Comparison of ENCODE assay signal across 10 mouse cellular contexts in genomic region chr3:63772617-63773305, GRCm38 (mm10).
A peak's percentile ranks its signal among the peaks of the same experiment; 100 is the strongest.
DNase-seq lines count a peak whose midpoint lies in the region; ATAC-seq and TF ChIP-seq lines count a peak whose summit lies in the region.
"Had no signal": no experiment of that assay in that cellular context is flagged by ENCODE, and none has a peak within 500 bp of the region (broad histone marks: within the 10 kb centered on the region; RNA-seq: fewer than 3 reads in every experiment).

No protein-coding gene starts in this region.

- DNase-seq in cerebellum, postnatal 10 days, result peak; percentile 32 to 56
- peak; percentile 25 for DNase-seq in limb, embryonic 14.5 days (ENCODE audit: low spot score)
- DNase-seq in limb, embryonic 10.5 days (ENCODE audit: low spot score), result no peak
- peak; percentile 64 for DNase-seq in gastrocnemius, adult 2 months
- DNase-seq in kidney, postnatal 0 days (ENCODE audit: low spot score), result peak; percentile 74
- DNase-seq in layer of hippocampus, adult 9-10 months (ENCODE audit: low spot score), result no peak
- DNase-seq in T-cell, adult 2 months (ENCODE audit: low spot score), result no peak

- 63% methylated on average over 7 of the region's 7 CpGs for WGBS in limb, embryonic 14.5 days
- 83% methylated on average over 7 of the region's 7 CpGs for WGBS in limb, embryonic 10.5 days
- WGBS in kidney, postnatal 0 days, result 51% methylated on average over 7 of the region's 7 CpGs

- no peaks in the 10 kb centered on the region for H3K36me3 ChIP-seq in limb, embryonic 14.5 days (ENCODE audit: control insufficient read depth, insufficient read depth, low read length)
- no peaks in the 10 kb centered on the region for H3K36me3 ChIP-seq in limb, embryonic 10.5 days
- no peaks in the 10 kb centered on the region for H3K36me3 ChIP-seq in kidney, postnatal 0 days (ENCODE audit: insufficient read depth, low read length)
- H3K36me3 ChIP-seq: heart, embryonic 15.5 days had no signal

- no peak for TF ChIP-seq POLR2A in limb, embryonic 14.5 days (IDR thresholded peaks at IDR 0.05; ENCODE audit: borderline replicate concordance, extremely low read depth, insufficient read depth, insufficient read length)

- H3K4me1 ChIP-seq in limb, embryonic 14.5 days (ENCODE audit: control insufficient read depth, insufficient read depth, low read length), result no peaks in the 10 kb centered on the region
- H3K4me1 ChIP-seq in limb, embryonic 10.5 days, result no peaks in the 10 kb centered on the region
- H3K4me1 ChIP-seq in kidney, postnatal 0 days (replicated peaks; ENCODE audit: insufficient read depth, low read length), result no peaks in the 10 kb centered on the region
- H3K4me1 ChIP-seq: heart, embryonic 15.5 days; midbrain, embryonic 12.5 days had no signal

- H3K9ac ChIP-seq in limb, embryonic 14.5 days (ENCODE audit: low read depth, low read length, severe bottlenecking), result no peak overlapping the region
- H3K9ac ChIP-seq in kidney, postnatal 0 days (ENCODE audit: low read depth, low read length), result no peak overlapping the region
- H3K9ac ChIP-seq: heart, embryonic 15.5 days; midbrain, embryonic 12.5 days had no signal

- no peak overlapping the region for H3K27ac ChIP-seq in limb, embryonic 14.5 days (replicated peaks; ENCODE audit: low read depth, low read length)
- H3K27ac ChIP-seq in limb, embryonic 10.5 days, result no peak overlapping the region
- H3K27ac ChIP-seq in gastrocnemius, adult 2 months, result no peak overlapping the region
- no peak overlapping the region for H3K27ac ChIP-seq in kidney, postnatal 0 days
- H3K27ac ChIP-seq: heart, embryonic 15.5 days; midbrain, embryonic 12.5 days had no signal

- no peak for ATAC-seq in cerebellum, adult (ENCODE audit: insufficient number of reproducible peaks, low FRiP score, low TSS enrichment)
- no peak for ATAC-seq in limb, embryonic 14.5 days (ENCODE audit: low FRiP score, low read depth)
- ATAC-seq in kidney, postnatal 0 days (replicated peaks; ENCODE audit: low FRiP score, low read depth), result no peak; the same call in 1 of the 2 replicates

- H3K9me3 ChIP-seq in limb, embryonic 14.5 days (ENCODE audit: control insufficient read depth, low read length), result no peaks in the 10 kb centered on the region
- no peaks in the 10 kb centered on the region for H3K9me3 ChIP-seq in limb, embryonic 10.5 days (replicated peaks)
- no peaks in the 10 kb centered on the region for H3K9me3 ChIP-seq in kidney, postnatal 0 days (replicated peaks; ENCODE audit: low read length)
- H3K9me3 ChIP-seq: heart, embryonic 15.5 days; midbrain, embryonic 12.5 days had no signal

- no peak for TF ChIP-seq CTCF in gastrocnemius, adult 2 months (IDR thresholded peaks at IDR 0.05)
- peak; percentile 36; the same call in 1 of the 2 replicates for TF ChIP-seq CTCF in kidney, postnatal 0 days (IDR thresholded peaks at IDR 0.05; ENCODE audit: low read depth)

- H3K27me3 ChIP-seq in limb, embryonic 14.5 days (ENCODE audit: control insufficient read depth, insufficient read depth, low read length), result no peaks in the 10 kb centered on the region
- no peaks in the 10 kb centered on the region for H3K27me3 ChIP-seq in limb, embryonic 10.5 days (ENCODE audit: low read depth, poor library complexity, severe bottlenecking)
- no peaks in the 10 kb centered on the region for H3K27me3 ChIP-seq in kidney, postnatal 0 days (ENCODE audit: insufficient read depth, low read length)
- H3K27me3 ChIP-seq: heart, embryonic 15.5 days; midbrain, embryonic 12.5 days had no signal

- H3K4me2 ChIP-seq in limb, embryonic 14.5 days (replicated peaks; ENCODE audit: low read depth, low read length, severe bottlenecking), result no peak overlapping the region
- H3K4me2 ChIP-seq in kidney, postnatal 0 days (ENCODE audit: low read length), result no peak overlapping the region
- H3K4me2 ChIP-seq: heart, embryonic 15.5 days; midbrain, embryonic 12.5 days had no signal

- no peak overlapping the region for H3K4me3 ChIP-seq in limb, embryonic 14.5 days (replicated peaks; ENCODE audit: low read length)
- H3K4me3 ChIP-seq in limb, embryonic 10.5 days, result no peak overlapping the region
- H3K4me3 ChIP-seq in gastrocnemius, adult 2 months, result no peak overlapping the region
- no peak overlapping the region for H3K4me3 ChIP-seq in kidney, postnatal 0 days (replicated peaks; ENCODE audit: low read depth, low read length)
- H3K4me3 ChIP-seq: heart, embryonic 15.5 days; midbrain, embryonic 12.5 days had no signal

- intact Hi-C loops in gastrocnemius, adult 2 months (cut with DNase I), result no loop called here

Comparison
In these comparisons a context has a peak if more than half of its experiments do, and no peak if none do; other contexts are left out.
1. DNase-seq: peak in cerebellum, postnatal 10 days (2 of 2), limb, embryonic 14.5 days (single experiment), gastrocnemius, adult 2 months (single experiment) and kidney, postnatal 0 days (single experiment); none in limb, embryonic 10.5 days (single experiment), layer of hippocampus, adult 9-10 months (single experiment) and T-cell, adult 2 months (single experiment).